Mouse (Mus musculus) E14TG2a.4 (cell line): Measurements from ENCODE around the gene Hs3st4.

ENCODE experiments used
- CTCF ChIP-seq: conservative IDR thresholded peaks from 2 replicates; pipeline ENCODE4 v1.5.1; 2014; ENCODE audit warnings: low read length
- POU5F1 ChIP-seq: IDR thresholded peaks from 2 replicates; pipeline ENCODE4 v1.6.1; 2014; ENCODE audit warnings: low read length, borderline replicate concordance

DNA sequence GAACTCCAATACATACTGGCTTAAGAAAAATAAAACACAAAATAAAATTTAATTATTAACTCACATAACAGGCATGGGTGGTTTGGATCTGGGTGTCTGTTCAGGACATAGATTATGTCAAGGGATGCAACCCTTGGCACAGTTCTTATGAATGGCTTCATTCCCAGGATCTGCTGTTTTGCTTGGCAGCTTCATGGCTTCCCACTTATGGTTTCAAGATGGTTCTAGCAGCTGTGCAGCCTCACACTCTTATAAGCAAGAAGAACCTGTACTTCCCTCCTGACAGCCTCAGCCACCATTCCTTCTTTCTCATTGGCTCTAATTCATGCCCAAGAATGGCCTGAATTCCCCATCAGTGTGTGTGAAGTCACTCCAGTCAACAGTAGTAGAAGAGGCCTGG is 189.3 kb downstream of the Hs3st4 start:
- no peak for TF ChIP-seq CTCF
- no peak for TF ChIP-seq POU5F1
